Mouse (Mus musculus) urinary bladder, postnatal 25 days (tissue): ENCODE data around the gene Eml5.
A peak's percentile ranks its signal among the peaks of the same experiment; 100 is the strongest.

Experiments
- DNase-seq: peaks from one replicate; pipeline ENCODE4 v3.0.0; 2022; ENCODE audit warnings: low spot score

The Eml5 gene

DNA sequence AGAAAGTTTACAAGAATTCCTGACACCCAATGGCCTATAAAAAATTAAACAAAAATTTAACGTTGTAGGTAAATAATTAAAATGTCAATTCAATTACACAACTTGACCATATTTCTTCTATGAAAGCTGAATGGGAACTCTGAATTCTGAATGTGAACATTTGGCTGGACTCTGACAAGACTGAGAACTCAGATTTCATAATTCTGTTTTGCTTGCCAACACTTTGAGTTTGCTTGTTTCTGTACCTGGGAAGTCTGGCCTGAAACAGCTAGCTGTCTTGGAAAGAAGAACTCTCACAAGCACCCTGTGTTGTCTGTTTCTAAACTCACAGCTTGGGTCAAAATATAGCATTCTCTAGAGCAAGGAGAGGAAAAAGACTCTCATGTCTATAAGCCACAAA, 67.4 kb downstream of the Eml5 start:
- no peak for DNase-seq

DNA sequence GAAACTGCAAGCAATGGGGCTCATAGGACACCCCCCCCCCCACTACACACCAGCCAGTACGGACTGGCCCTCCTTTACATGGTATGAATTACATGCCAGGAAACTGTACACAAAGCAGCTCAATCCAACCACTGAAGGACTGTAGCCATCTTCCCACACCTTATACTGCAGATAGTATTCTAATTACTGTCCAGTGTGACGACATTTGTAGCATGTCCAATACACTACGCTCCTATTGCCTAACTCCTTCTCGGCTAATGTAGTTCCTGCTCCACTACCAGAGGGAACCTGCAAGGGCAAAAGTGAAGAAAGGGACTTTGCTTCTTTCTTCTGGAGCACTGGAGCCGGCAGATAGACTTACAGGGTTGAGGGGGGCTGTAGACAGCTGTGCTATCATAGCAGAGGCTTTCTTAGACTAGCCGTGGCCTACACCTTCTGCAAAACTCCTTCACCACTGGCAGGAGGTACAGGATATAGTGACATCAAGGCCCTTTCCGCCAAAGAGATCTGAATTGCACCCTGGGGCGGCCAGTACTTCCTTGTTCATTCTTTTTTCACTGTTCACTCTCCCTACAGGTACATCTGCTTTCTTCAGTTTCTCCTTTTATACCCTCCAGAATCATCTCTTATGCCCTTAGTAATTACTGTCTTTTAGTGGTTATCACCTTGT, 68.2 kb downstream of the Eml5 start:
- DNase-seq, result no peak

DNA sequence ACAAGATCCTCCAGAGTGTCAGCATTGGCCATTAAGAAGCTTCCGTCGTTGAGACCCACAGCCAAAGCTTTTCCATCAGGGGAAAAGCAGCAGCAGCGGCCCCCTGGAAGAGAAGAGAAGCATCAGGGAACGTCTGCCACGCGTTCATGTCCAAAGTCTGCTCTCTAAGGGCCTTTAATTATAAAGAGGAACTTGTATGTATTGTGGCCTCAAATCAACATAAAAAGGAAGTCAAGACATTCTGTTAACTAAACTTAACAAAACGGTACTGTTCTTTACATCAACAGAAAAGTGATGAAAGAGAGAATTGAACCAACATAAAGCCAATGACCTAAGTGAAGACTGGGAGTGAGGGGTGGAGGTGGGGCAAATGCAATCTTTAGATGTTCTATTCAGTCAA, 70.2 kb downstream of the Eml5 start:
- DNase-seq, result no peak

GRCm38 (mm10) chr12:98820781-98821180, 80.5 kb downstream of the Eml5 start:
- DNase-seq, result no peak

DNA sequence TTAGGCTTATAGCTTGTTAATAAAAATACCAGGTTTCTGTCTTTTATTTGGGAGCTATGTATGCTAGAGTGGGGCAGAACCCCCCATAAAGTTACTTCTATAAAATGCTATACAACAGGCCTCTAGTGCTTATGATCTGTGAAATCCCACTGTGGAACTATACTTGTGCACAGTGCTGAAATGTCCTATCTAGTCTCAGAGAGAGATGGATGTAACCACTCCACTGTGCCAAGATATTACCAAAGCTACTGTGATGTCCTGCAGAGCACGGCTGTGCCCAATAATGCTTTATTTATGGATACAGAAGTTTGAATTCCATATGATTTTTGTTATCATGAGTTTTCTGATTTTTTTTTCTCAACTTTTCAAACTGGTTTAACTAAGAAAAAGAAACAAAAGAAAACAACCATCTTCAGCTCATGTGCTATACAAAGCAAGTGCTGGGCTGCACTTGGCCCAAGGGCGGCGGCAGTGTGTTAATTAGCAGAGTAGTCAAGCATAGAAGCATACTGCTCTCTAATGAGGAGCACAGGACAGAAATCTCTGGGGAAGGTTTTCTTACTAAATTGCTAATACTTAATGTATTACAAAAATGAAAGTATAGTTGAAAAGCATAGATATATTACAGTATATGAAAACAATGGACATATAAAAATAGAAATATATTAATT, 97.1 kb downstream of the Eml5 start:
- no peak for DNase-seq

- no peak for DNase-seq
Observed at GRCm38 (mm10) chr12:98802245-98802644, 99.0 kb downstream of the Eml5 start.

DNA sequence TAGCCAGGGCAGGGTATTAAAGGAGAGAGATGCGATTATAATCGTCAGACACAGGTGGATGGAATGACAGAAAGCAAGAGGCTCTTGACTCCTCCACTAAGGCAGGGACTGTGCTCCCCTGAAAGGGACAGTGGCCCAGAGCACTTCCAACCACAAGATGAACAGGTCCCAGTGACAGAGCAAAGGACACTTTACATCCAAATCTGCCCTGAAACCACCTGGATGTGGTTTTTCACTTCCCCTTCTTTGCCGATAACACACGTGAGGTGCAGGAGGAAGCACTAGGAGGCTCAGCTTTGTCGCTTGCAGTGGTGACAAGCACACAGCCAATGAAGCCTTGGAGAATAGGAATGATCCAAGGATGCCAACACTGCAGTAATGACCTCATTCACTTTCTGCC, 101.0 kb downstream of the Eml5 start:
- no peak for DNase-seq

DNA sequence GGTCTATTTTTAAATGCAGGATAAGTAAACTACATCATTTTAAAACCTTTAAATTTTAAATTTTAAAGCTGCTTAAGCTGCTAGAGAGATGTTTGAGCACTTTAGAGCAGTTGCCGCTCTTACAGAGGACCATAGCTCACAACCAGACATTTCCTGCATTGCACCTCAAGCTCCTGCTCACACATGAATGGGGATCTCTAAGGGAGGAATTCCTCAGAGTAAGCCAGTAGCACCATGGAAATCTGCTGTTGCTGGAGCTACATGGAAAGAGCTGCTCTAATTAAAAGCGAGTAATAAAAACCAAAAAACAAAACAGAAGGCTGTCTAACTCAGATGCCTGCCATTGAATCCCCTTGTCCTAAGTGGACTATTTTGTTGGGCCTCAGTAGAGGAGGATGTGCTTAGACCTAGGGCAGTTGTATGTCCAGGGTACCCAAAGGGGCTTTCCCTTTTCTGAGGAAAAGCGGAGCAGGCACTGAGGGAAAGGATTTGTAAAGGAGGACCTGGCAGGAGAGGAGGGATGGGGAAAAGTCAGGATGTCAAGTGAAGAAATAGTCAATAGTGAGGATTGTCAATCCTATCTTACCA, 105.5 kb downstream of the Eml5 start:
- no peak for DNase-seq

DNA sequence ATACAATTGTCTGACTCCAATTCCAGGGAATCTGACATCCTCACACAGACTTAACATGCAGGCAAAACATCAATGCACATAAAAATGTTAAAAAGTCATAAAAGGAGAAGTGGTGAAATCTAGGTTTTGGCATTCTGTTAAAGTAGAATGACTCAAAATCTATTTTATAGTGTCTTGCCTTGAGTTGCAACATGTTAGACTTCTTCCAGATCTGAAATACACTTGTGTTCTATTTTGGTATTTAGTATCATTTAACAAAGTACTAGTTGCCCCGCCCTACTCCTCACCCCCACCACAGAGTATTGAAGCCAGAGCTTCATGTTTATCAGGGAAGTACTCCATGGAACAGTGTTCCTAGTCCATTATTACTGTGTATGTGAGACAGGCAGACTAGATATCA, 117.0 kb downstream of the Eml5 start:
- no peak for DNase-seq

DNA sequence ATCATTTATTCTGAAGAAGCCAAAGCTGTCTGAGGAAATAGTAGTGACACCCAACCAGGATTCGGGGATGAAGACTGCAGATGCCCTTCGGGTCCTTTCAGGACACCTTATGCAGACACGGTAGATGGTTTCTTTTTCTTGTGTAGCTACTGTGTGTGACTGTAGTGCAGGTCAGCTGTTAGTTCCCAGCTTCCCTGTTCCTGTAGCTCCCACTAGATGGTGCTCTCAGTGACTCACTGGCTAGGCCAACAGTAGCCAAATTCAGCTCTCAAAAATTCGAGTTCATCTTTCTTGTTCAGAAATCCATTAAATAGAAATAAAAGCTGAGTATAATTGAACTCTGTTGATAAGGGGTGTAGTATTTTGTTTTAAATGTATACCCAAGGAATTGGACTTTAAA, 122.1 kb downstream of the Eml5 start:
- no peak for DNase-seq

- no peak for DNase-seq
Observed at GRCm38 (mm10) chr12:98777509-98777908, 123.8 kb downstream of the Eml5 start.

- DNase-seq, result no peak
Observed at GRCm38 (mm10) chr12:98766241-98766640, 135.0 kb downstream of the Eml5 start.

- no peak for DNase-seq
Observed at GRCm38 (mm10) chr12:98759700-98760099, 141.6 kb downstream of the Eml5 start.

DNA sequence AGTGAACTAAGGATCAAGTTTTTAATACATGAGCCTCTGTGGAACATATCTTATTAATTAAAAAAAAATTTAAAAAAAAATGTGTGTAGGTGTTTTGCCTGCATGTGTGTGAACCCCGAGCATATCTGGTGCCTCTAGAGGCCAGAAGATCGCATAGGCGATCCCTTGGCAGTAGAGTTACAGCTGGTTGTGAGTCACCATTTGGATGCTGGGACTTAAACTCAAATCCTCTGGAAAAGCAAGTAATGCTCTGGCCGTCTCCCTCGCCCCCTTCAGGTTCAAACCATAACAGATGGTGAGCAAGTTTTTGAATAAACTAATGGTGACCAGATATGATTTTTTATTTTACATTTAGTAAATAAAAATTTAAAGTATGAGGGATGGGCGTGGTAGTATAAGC, 143.6 kb downstream of the Eml5 start:
- no peak for DNase-seq

GRCm38 (mm10) chr12:98747380-98747753, 153.9 kb downstream of the Eml5 start:
- DNase-seq, result no peak

- peak; percentile 95 for DNase-seq
Observed at GRCm38 (mm10) chr12:98746746-98747379, 154.4 kb downstream of the Eml5 start, which contains the start of gene Zc3h14. Gene Zc3h14 (plus strand): TSS chr12:98746964.

DNA sequence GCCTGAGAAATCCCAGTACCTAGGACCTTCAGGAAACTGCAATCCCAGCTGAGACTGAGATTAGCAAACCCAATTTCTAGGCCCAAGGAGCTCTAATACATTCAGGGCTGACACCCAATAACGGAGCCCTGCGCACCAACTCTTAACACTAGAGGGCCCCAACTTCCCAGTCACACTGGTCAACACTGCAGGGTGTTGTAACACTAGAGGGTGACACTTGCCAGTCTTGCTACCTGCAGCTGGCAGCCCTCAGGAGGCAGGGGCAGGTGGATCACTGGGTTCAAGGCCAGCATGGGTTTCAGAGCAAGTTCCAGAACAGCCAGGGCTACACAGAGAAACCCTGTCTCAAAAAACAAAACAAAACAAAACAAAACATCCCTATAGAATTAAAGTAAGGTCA, 155.2 kb downstream of the Eml5 start:
- DNase-seq, result peak; percentile 30

DNA sequence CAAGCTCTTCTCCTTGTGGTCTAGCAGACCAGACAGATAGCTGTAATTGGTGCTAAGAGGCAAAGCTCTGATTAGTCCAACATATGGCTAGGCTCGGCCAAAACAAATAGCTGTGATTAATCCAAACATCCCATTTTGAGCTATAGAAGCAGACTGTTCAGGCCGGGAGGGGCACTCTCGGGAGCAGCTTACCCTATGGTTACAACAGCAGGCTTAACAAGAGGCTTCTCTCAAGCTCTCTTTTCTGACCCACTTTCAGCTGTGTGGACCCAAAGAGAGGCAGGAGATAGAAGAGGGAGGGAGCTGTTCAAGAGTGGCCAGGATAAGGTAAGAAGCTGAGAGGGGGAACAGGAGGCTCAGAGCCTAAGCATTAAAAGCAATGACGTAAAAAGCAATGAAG, 155.7 kb downstream of the Eml5 start:
- no peak for DNase-seq

- DNase-seq, result no peak
Observed at GRCm38 (mm10) chr12:98741011-98741501, 160.2 kb downstream of the Eml5 start.

DNA sequence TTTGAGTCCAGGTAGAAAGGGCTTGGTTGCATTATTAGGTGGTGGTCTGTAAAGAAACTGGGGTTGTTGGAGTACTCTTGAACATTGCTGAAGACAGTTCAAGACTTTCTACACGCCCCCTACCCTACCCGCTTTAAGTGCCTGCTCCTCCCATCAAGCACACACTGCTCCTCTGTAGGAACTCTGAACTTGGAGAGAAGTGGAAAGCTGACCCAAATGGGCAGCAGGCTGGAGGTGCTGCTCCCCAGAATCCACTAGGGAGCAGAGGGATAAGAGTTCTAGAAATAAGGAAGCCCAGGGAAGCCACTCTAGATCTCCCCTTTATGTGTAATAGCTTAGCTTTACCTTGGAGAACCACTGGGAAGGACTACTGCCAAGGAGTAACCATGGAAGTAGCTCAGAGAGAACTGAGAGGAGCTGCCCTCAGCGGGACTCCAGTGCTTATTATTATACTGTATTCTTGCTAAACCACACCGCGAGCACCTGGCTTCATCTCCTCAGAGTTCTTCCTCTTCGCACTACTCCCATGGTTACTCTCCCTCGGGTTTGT, 163.4 kb downstream of the Eml5 start:
- no peak for DNase-seq

DNA sequence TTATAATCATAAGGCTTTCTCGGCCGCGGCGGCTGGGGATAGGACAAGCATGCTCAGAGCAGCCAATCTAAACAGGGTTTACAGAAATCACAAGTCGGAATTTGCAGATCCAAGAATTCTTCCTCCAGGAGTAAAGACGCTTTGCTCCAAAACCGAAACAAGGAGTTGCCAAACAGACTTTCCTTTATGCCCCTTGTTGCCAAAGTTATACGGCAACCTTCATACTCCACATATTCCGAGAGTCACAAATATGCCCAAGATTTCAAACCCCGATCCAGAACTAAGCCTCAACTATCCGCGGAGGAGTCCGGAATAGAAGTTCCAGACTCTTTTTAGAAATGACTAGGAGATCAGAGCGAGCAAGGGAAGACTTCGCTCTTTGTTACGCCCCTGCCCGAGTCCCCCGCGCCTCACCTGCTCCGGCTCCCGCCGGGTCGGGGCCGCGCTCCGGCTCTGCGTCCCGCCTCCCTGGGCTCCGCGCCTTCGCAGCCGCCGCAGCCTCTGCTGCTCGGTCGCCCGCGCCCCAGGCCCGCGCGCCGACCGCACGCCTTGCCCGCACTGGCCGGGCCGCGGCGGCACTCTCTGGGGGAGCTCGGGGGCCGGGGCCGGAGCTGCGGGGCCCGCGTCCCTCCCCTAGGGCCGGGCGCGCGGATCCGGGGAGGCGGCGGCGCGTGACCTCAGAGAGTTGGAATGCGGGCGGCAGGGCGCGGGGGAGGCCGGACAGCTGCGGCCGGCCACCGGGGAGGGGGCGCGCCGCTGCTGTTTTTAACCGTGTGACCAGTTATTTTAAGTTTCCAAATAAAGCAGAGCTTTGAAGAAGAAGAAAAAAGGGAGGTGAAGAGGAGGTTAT, 164.1 kb downstream of the Eml5 start, which contains the start of gene Ptpn21:
Gene Ptpn21 (minus strand): TSS at position 455 of the 850 bp plus-strand sequence.
- DNase-seq, result peak; percentile 71
